Mouse (Mus musculus): ENCODE results near the gene Car5a. TPM values are rescaled to one million over a fixed set of nuclear protein-coding genes. Genes with fewer than 3 reads are reported as not detected.

The Car5a gene
- 0.18 and 0.37 TPM in 2 replicates for total RNA-seq (2012; rRNA removed)

GRCm38 (mm10) chr8:121944831-121945230 is at the start of gene Car5a:
TSS of gene Car5a (minus strand) at chr8:121944904.
- no peak for TF ChIP-seq ZNF384 (IDR thresholded peaks at IDR 0.05; ENCODE audit: low read depth, low read length)
- Histone ChIP-seq H3K4me1 (ENCODE audit: control insufficient read depth in 2 of 2, insufficient read depth in 2 of 2, low read length in 2 of 2, poor library complexity in 1 of 2) (peaks cover 0 to 16% of the 10 kb centered on the region in 2 experiments; a peak in 1 of 4 replicates), H3K36me3 (ENCODE audit: control insufficient read depth, insufficient read depth, low read length, poor library complexity, severe bottlenecking) (no peaks in the 10 kb centered on the region), H3K9me3 (ENCODE audit: control insufficient read depth, insufficient read depth, low read depth, low read length) (no peaks in the 10 kb centered on the region), H3K27ac (ENCODE audit: insufficient read depth, low read depth, low read length, poor library complexity, severe bottlenecking) (no peak within 1 kb of the TSS), H3K4me3 (ENCODE audit: insufficient read depth in 1 of 2, low read depth in 1 of 2, low read length in 2 of 2, poor library complexity in 1 of 2, severe bottlenecking in 1 of 2) (no peak within 1 kb of the TSS), H3K9ac (ENCODE audit: insufficient read depth, low read depth, low read length, poor library complexity, severe bottlenecking) (no peak within 1 kb of the TSS)
- DNase-seq (ENCODE audit: low read depth, low spot score), result no peak
- in situ Hi-C loops (cut with MboI; ENCODE audit: low sequenced_read_pairs in 2 of 2, unreplicated experiment in 2 of 2), result no loop called here

- Histone ChIP-seq H3K4me1 (ENCODE audit: control insufficient read depth in 2 of 2, insufficient read depth in 2 of 2, low read length in 2 of 2, poor library complexity in 1 of 2) (no peaks in the 10 kb centered on the region), H3K36me3 (ENCODE audit: control insufficient read depth, insufficient read depth, low read length, poor library complexity, severe bottlenecking) (peaks cover 64% of the 10 kb centered on the region), H3K9me3 (ENCODE audit: control insufficient read depth, insufficient read depth, low read depth, low read length) (no peaks in the 10 kb centered on the region), H3K4me3 (ENCODE audit: insufficient read depth in 1 of 2, low read depth in 1 of 2, low read length in 2 of 2, poor library complexity in 1 of 2, severe bottlenecking in 1 of 2) (no peak overlapping the region), H3K9ac (ENCODE audit: insufficient read depth, low read depth, low read length, poor library complexity, severe bottlenecking) (no peak overlapping the region), H3K27ac (ENCODE audit: insufficient read depth, low read depth, low read length, poor library complexity, severe bottlenecking) (no peak overlapping the region)
- in situ Hi-C loops (cut with MboI; ENCODE audit: low sequenced_read_pairs in 2 of 2, unreplicated experiment in 2 of 2), result no loop called here
- no peak for TF ChIP-seq HCFC1 (IDR thresholded peaks at IDR 0.05; ENCODE audit: borderline replicate concordance, insufficient read depth, low read length)
- TF ChIP-seq MAFK (IDR thresholded peaks at IDR 0.05; ENCODE audit: insufficient read depth, low read depth, low read length), result no peak
- TF ChIP-seq ZC3H11A (IDR thresholded peaks at IDR 0.05; ENCODE audit: borderline replicate concordance, low read depth, low read length), result no peak
- TF ChIP-seq CHD2 (IDR thresholded peaks at IDR 0.05; ENCODE audit: low read depth, low read length), result no peak
- TF ChIP-seq ZNF384 (IDR thresholded peaks at IDR 0.05; ENCODE audit: low read depth, low read length), result no peak
- no peak for DNase-seq (ENCODE audit: low read depth, low spot score)
Observed at GRCm38 (mm10) chr8:121992911-121993310, 48.2 kb upstream of the Car5a start.

- in situ Hi-C loops (cut with MboI; ENCODE audit: low sequenced_read_pairs in 2 of 2, unreplicated experiment in 2 of 2), result no loop called here
- TF ChIP-seq HCFC1 (IDR thresholded peaks at IDR 0.05; ENCODE audit: borderline replicate concordance, insufficient read depth, low read length) (no peak), ZC3H11A (IDR thresholded peaks at IDR 0.05; ENCODE audit: borderline replicate concordance, low read depth, low read length) (no peak), CHD2 (IDR thresholded peaks at IDR 0.05; ENCODE audit: low read depth, low read length) (no peak), ZNF384 (IDR thresholded peaks at IDR 0.05; ENCODE audit: low read depth, low read length) (no peak), MAFK (IDR thresholded peaks at IDR 0.05; ENCODE audit: insufficient read depth, low read depth, low read length) (no peak)
- H3K27ac ChIP-seq (ENCODE audit: insufficient read depth, low read depth, low read length, poor library complexity, severe bottlenecking), result no peak overlapping the region
- H3K4me3 ChIP-seq (ENCODE audit: insufficient read depth in 1 of 2, low read depth in 1 of 2, low read length in 2 of 2, poor library complexity in 1 of 2, severe bottlenecking in 1 of 2), result no peak overlapping the region
- DNase-seq (ENCODE audit: low read depth, low spot score), result no peak
- H3K9me3 ChIP-seq (ENCODE audit: control insufficient read depth, insufficient read depth, low read depth, low read length), result no peaks in the 10 kb centered on the region
- H3K36me3 ChIP-seq (ENCODE audit: control insufficient read depth, insufficient read depth, low read length, poor library complexity, severe bottlenecking), result peaks cover 59% of the 10 kb centered on the region
- no peak overlapping the region for H3K9ac ChIP-seq (ENCODE audit: insufficient read depth, low read depth, low read length, poor library complexity, severe bottlenecking)
- H3K4me1 ChIP-seq (ENCODE audit: control insufficient read depth in 2 of 2, insufficient read depth in 2 of 2, low read length in 2 of 2, poor library complexity in 1 of 2), result no peaks in the 10 kb centered on the region
Observed at GRCm38 (mm10) chr8:121991611-121992010, 46.9 kb upstream of the Car5a start.

DNA sequence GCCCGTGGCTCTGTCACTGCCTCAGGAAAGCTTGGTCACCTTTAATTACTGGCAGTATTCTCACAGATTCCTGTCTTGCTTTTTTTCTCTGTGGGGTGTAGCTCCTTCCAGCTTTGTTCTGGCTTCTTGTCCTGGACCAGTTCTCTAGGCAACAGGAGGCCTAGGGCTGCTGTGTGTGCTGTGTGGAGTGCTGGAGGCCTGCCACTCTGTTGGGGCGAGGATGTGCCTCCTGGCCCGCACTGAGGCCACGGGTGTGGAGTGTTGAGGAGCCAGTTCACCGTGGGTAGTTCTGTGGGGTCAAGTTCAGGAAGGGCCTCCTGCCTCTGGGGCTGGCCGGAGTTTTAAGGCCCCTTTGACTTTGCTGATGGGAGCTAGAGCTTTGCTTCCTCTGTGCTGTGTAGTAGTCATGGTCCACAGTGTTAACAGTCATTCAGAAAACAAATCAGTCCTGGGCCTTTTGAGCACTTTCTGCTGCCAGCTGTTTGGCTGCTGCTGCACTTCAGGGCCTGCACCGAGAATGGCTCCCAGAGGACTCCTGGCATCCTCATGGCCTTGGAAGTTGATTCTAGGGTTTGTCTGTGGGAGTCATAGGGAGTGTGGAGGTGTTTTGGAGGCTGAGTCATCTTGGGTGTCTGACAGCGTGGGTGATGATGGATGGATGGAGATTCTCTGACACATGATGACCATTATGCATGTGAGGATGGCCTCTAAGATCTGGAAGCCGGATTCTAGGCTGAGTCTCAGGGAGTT is 46.0 kb upstream of the Car5a start:
- no peaks in the 10 kb centered on the region for H3K4me1 ChIP-seq (ENCODE audit: control insufficient read depth in 2 of 2, insufficient read depth in 2 of 2, low read length in 2 of 2, poor library complexity in 1 of 2)
- H3K9me3 ChIP-seq (ENCODE audit: control insufficient read depth, insufficient read depth, low read depth, low read length), result no peaks in the 10 kb centered on the region
- peaks cover 54% of the 10 kb centered on the region for H3K36me3 ChIP-seq (ENCODE audit: control insufficient read depth, insufficient read depth, low read length, poor library complexity, severe bottlenecking)
- DNase-seq (ENCODE audit: low read depth, low spot score), result no peak
- no peak overlapping the region for H3K9ac ChIP-seq (ENCODE audit: insufficient read depth, low read depth, low read length, poor library complexity, severe bottlenecking)
- in situ Hi-C loops (cut with MboI; ENCODE audit: low sequenced_read_pairs in 2 of 2, unreplicated experiment in 2 of 2), result no loop called here
- no peak overlapping the region for H3K4me3 ChIP-seq (ENCODE audit: insufficient read depth in 1 of 2, low read depth in 1 of 2, low read length in 2 of 2, poor library complexity in 1 of 2, severe bottlenecking in 1 of 2)
- H3K27ac ChIP-seq (ENCODE audit: insufficient read depth, low read depth, low read length, poor library complexity, severe bottlenecking), result no peak overlapping the region
- TF ChIP-seq MAFK (IDR thresholded peaks at IDR 0.05; ENCODE audit: insufficient read depth, low read depth, low read length) (no peak), HCFC1 (IDR thresholded peaks at IDR 0.05; ENCODE audit: borderline replicate concordance, insufficient read depth, low read length) (no peak), CHD2 (IDR thresholded peaks at IDR 0.05; ENCODE audit: low read depth, low read length) (no peak), ZNF384 (IDR thresholded peaks at IDR 0.05; ENCODE audit: low read depth, low read length) (no peak), ZC3H11A (IDR thresholded peaks at IDR 0.05; ENCODE audit: borderline replicate concordance, low read depth, low read length) (no peak)

GRCm38 (mm10) chr8:121987892-121988291 is 43.2 kb upstream of the Car5a start:
- TF ChIP-seq HCFC1 (IDR thresholded peaks at IDR 0.05; ENCODE audit: borderline replicate concordance, insufficient read depth, low read length) (no peak), ZC3H11A (IDR thresholded peaks at IDR 0.05; ENCODE audit: borderline replicate concordance, low read depth, low read length) (no peak), MAFK (IDR thresholded peaks at IDR 0.05; ENCODE audit: insufficient read depth, low read depth, low read length) (no peak), CHD2 (IDR thresholded peaks at IDR 0.05; ENCODE audit: low read depth, low read length) (no peak), ZNF384 (IDR thresholded peaks at IDR 0.05; ENCODE audit: low read depth, low read length) (no peak)
- DNase-seq (ENCODE audit: low read depth, low spot score), result no peak
- in situ Hi-C loops (cut with MboI; ENCODE audit: low sequenced_read_pairs in 2 of 2, unreplicated experiment in 2 of 2), result no loop called here
- peaks cover 50% of the 10 kb centered on the region for H3K36me3 ChIP-seq (ENCODE audit: control insufficient read depth, insufficient read depth, low read length, poor library complexity, severe bottlenecking)
- H3K4me1 ChIP-seq (ENCODE audit: control insufficient read depth in 2 of 2, insufficient read depth in 2 of 2, low read length in 2 of 2, poor library complexity in 1 of 2), result no peaks in the 10 kb centered on the region
- no peak overlapping the region for H3K4me3 ChIP-seq (ENCODE audit: insufficient read depth in 1 of 2, low read depth in 1 of 2, low read length in 2 of 2, poor library complexity in 1 of 2, severe bottlenecking in 1 of 2)
- no peak overlapping the region for H3K27ac ChIP-seq (ENCODE audit: insufficient read depth, low read depth, low read length, poor library complexity, severe bottlenecking)
- no peak overlapping the region for H3K9ac ChIP-seq (ENCODE audit: insufficient read depth, low read depth, low read length, poor library complexity, severe bottlenecking)
- H3K9me3 ChIP-seq (ENCODE audit: control insufficient read depth, insufficient read depth, low read depth, low read length), result no peaks in the 10 kb centered on the region
